Mouse (Mus musculus): Measurements from ENCODE around the gene Pdgfb. TPM values are rescaled to one million over a fixed set of nuclear protein-coding genes. Genes with fewer than 3 reads are reported as not detected.

The Pdgfb gene
- polyA plus RNA-seq, 1 experiment from 2014 or later: 7.2 TPM

- Histone ChIP-seq H3K27ac (no peak overlapping the region), H3K4me1 (replicated peaks) (peaks cover 30% of the 10 kb centered on the region), H3K4me3 (replicated peaks) (no peak overlapping the region), H3K36me3 (no peaks in the 10 kb centered on the region), H3K27me3 (replicated peaks) (no peaks in the 10 kb centered on the region), H3K9ac (no peak overlapping the region), H3K9me3 (no peaks in the 10 kb centered on the region), H3K4me2 (replicated peaks) (no peak overlapping the region)
- no peak for ATAC-seq
- WGBS: 69% methylated on average over 9 of the region's 9 CpGs
Observed at GRCm38 (mm10) chr15:79946790-79947189, 68.0 kb downstream of the Pdgfb start.

- Histone ChIP-seq H3K27me3 (replicated peaks) (no peaks in the 10 kb centered on the region), H3K9me3 (no peaks in the 10 kb centered on the region), H3K27ac (no peak overlapping the region), H3K4me2 (replicated peaks) (no peak overlapping the region), H3K4me1 (replicated peaks) (peaks cover 22% of the 10 kb centered on the region), H3K9ac (no peak overlapping the region), H3K4me3 (replicated peaks) (no peak overlapping the region), H3K36me3 (no peaks in the 10 kb centered on the region)
- WGBS: 10% methylated on average over 4 of the region's 4 CpGs
- peak; percentile 87 for ATAC-seq
Observed at GRCm38 (mm10) chr15:79946022-79946421, 68.8 kb downstream of the Pdgfb start.

Other genes with a start within 250 kb of the Pdgfb start
- 42.6 and 44.5 TPM in 2 replicates for gene Dnal4, start 237.1 kb downstream of the Pdgfb start, polyA plus RNA-seq (2015; fragmentation: Nextera tagmentation; extraction: Ambion mirVana)
- gene Nptxr, start 210.2 kb downstream of the Pdgfb start, polyA plus RNA-seq (2015; fragmentation: Nextera tagmentation; extraction: Ambion mirVana): 2.8 and 3.3 TPM in 2 replicates
- gene Npcd, start 180.7 kb downstream of the Pdgfb start, polyA plus RNA-seq (2015; fragmentation: Nextera tagmentation; extraction: Ambion mirVana): 0.23 and 0.27 TPM in 2 replicates
- 39.1 and 39.7 TPM in 2 replicates for gene Cbx6, start 180.3 kb downstream of the Pdgfb start, polyA plus RNA-seq (2015; fragmentation: Nextera tagmentation; extraction: Ambion mirVana)
- 13.1 and 15.4 TPM in 2 replicates for gene Apobec3, start 123.3 kb downstream of the Pdgfb start, polyA plus RNA-seq (2015; fragmentation: Nextera tagmentation; extraction: Ambion mirVana)
- gene Cbx7, start 43.9 kb downstream of the Pdgfb start, polyA plus RNA-seq (2015; fragmentation: Nextera tagmentation; extraction: Ambion mirVana): 3.9 and 4.6 TPM in 2 replicates
- gene Syngr1, start 76.4 kb upstream of the Pdgfb start, polyA plus RNA-seq (2015; fragmentation: Nextera tagmentation; extraction: Ambion mirVana): 18.2 and 18.7 TPM in 2 replicates
- gene Rpl3, start 76.9 kb upstream of the Pdgfb start, polyA plus RNA-seq (2015; fragmentation: Nextera tagmentation; extraction: Ambion mirVana): 1,109 and 1,134 TPM in 2 replicates
- 28.5 and 29.0 TPM in 2 replicates for gene Tab1, start 118.2 kb upstream of the Pdgfb start, polyA plus RNA-seq (2015; fragmentation: Nextera tagmentation; extraction: Ambion mirVana)
- 12.1 and 13.6 TPM in 2 replicates for gene Mgat3, start 158.7 kb upstream of the Pdgfb start, polyA plus RNA-seq (2015; fragmentation: Nextera tagmentation; extraction: Ambion mirVana)
- gene Mief1, start 219.0 kb upstream of the Pdgfb start, polyA plus RNA-seq (2015; fragmentation: Nextera tagmentation; extraction: Ambion mirVana): 29.7 and 33.1 TPM in 2 replicates
- gene AC140267.1, start 220.9 kb upstream of the Pdgfb start, polyA plus RNA-seq (2015; fragmentation: Nextera tagmentation; extraction: Ambion mirVana): not detected in 2 replicates
- 138 and 143 TPM in 2 replicates for gene Atf4, start 240.2 kb upstream of the Pdgfb start, polyA plus RNA-seq (2015; fragmentation: Nextera tagmentation; extraction: Ambion mirVana)
- 55.4 and 56.0 TPM in 2 replicates for gene Rps19bp1, start 249.3 kb upstream of the Pdgfb start, polyA plus RNA-seq (2015; fragmentation: Nextera tagmentation; extraction: Ambion mirVana)

Data from intestine, embryonic 15.5 days (tissue).